Mouse (Mus musculus) brain, embryonic 14.5 days (tissue): ENCODE results near the gene Plekha6. TPM values are rescaled to one million over a fixed set of nuclear protein-coding genes. Genes with fewer than 3 reads are reported as not detected.

Source experiments
- DNase-seq: peaks from one replicate; pipeline ENCODE4 v3.0.0-alpha.2; 2011; ENCODE audit warnings: low read depth
- CTCF ChIP-seq: fragments of 200-500 bp; IDR thresholded peaks from 2 replicates; pipeline ENCODE4 v1.5.1; 2012; ENCODE audit warnings: inconsistent platforms, mild to moderate bottlenecking, moderate library complexity, borderline replicate concordance; ENCODE audit not compliant: insufficient read depth, insufficient read length; ENCODE audit errors: extremely low read depth
- POLR2A ChIP-seq: fragments of 200-500 bp; IDR thresholded peaks from 2 replicates; pipeline ENCODE4 v1.6.1; 2012; ENCODE audit warnings: mild to moderate bottlenecking, inconsistent platforms, borderline replicate concordance; ENCODE audit not compliant: poor library complexity, insufficient read depth, insufficient read length, severe bottlenecking; ENCODE audit errors: extremely low read depth
- polyA plus RNA-seq: library from polyadenylated mRNA; depleted of rRNA; stranded (reverse); fragments of >200 nt; gene quantifications from 2 replicates; pipeline ENCODE4 v1.2.3, GENCODE M21; 2012

The Plekha6 gene
- polyA plus RNA-seq, 1 experiment, result 78.3 TPM

DNA sequence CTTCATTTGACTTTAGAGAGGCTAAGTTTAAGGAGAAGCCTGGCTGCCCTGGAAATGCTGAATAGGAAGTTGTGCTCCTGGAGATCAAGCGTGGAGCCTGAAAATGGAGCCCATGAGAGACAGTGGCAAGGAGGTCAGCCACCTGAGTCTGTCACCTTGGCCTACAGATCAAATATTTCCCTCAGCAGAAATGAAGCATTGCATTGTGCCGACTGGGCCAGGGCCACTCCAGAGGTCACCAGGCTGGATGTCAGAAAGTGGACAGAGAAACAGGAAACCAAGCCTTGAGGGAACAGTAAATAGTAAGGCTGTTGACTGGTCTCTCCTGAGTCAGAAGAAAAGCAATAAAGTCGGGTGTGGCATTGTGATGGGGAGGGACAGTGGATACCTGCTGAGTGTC, 61.1 kb downstream of the Plekha6 start:
- DNase-seq, result no peak
- TF ChIP-seq CTCF (no peak), POLR2A (no peak)

DNA sequence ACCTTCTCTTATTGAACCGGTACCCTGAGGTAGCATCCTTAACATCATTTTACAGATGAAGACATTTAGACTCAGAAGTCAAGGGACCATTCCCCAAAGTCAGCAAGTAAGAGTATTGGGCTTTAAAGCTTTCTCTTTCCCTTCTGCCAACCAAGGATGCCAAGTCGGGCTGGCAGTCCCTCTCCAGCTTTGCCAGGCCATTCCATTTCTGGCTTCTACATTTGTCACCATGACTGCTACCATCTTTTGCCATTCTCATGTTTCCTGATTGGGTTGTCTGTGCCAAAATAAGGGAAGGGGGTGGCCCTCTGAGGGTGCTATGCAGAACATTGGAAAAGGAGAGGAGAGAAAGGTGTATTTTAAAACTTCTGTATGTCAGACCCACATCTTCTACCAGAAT, 61.6 kb downstream of the Plekha6 start:
- no peak for DNase-seq
- TF ChIP-seq CTCF (no peak), POLR2A (no peak)

DNA sequence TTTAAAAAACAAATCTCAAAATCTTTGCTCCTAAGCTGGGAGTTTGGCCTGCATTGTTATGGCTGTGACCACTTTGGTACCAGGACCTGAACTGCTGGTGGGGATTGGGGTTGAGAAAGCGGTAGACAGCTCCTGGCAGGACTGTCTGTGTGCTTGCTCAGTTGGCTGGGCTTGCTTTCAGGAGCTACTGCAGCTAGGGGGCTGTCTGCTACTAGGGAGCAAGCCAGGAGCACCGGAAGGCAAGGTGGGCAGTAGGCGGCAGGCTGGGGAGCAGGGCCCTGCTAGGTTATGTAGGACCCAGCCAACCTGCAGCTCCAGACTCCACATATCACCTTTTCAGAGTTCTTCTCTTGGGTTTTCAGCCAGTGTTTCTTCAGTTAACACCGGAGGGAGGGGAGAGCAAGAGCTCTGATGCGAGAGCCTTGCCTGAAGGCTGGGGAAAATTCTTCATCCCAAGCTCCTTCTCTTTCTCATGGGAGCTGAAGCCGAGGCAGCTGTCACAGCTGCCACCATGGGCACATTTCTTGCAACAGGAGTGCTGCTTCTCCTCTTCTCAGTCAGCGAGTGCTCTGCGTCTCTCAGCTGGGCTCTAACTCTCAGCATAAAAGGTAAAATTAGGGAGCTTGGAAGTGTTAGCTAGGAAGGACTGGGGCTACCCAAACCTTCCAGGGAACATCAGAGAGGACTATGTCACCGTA, 62.1 kb downstream of the Plekha6 start:
- DNase-seq, result peak; percentile 66
- peak; percentile 46; the same call in 1 of the 2 replicates for TF ChIP-seq CTCF
- TF ChIP-seq POLR2A, result no peak

DNA sequence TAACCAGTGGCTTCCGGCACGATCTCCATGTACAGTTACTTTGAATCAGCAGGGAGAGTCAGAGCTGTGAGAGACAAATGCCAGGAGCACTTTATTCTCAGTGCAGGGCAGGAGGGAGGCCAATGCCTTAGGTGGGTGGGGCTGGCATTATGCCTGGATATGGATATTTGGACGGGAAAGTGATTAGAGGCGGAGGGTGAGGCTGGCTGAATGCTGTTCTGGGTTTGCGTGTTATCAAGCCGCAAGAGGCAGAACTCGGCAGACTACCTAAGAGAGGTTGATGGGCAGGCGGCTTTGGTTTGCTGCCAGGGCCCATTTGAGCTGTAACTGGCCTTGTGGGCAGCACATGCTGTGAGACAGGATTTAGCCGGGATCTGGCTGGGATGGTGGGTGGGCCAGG, 62.9 kb downstream of the Plekha6 start:
- no peak for TF ChIP-seq POLR2A
- no peak for TF ChIP-seq CTCF
- DNase-seq, result peak; percentile 94

DNA sequence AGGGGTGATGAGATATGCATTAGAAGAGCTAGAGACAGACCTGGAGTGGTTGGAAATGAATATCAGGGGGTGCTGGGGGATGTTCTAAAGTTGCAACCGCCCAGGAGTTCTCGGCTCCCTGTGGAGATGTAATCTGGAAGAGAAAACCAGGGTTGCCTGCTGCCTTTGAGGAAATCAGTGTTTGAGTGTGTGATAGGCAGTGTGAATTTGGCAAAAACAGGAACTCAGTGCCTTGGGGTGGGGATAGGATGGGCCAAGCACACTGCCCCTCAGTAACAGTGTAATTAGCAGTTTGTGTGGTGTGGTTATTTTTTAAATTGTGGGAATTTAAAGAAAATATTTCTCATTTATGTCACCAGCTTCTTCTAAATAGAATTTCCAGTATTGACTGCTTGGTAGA, 63.4 kb downstream of the Plekha6 start:
- no peak for DNase-seq
- TF ChIP-seq CTCF (no peak), POLR2A (no peak)

DNA sequence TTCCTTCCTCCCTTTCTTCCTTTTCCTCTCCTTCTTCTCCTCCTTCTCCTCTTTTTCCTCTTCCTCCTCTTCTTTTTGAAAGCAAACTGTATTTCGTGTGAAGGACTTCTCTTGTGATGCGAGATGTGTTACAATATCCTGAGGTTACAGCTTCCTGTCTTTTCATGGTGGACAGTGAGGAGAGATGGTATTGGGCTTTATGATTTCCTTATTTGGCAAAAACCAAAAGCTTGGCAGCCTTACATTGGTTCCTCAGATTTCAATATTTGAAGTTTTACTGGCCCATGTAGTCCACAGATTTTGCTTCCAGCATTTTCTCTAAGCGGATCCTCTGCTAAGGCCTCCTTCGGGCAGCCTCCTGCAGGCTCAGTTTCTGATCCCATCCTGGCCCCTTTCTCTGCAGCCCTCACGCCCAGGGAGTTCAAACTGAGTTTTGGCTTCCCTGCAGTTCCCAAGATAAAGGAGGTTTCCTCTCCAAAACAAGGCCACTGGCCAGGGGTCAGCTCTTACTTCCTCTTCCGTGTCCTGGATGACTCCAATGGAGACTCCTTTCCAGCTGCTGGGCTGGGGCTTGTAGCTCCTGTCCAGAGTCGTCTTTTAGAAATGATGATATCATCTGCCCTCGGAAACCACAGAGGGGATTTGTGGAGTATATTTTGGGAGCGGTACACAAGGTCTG, 64.9 kb downstream of the Plekha6 start:
- no peak for TF ChIP-seq CTCF
- TF ChIP-seq POLR2A, result no peak
- no peak for DNase-seq

DNA sequence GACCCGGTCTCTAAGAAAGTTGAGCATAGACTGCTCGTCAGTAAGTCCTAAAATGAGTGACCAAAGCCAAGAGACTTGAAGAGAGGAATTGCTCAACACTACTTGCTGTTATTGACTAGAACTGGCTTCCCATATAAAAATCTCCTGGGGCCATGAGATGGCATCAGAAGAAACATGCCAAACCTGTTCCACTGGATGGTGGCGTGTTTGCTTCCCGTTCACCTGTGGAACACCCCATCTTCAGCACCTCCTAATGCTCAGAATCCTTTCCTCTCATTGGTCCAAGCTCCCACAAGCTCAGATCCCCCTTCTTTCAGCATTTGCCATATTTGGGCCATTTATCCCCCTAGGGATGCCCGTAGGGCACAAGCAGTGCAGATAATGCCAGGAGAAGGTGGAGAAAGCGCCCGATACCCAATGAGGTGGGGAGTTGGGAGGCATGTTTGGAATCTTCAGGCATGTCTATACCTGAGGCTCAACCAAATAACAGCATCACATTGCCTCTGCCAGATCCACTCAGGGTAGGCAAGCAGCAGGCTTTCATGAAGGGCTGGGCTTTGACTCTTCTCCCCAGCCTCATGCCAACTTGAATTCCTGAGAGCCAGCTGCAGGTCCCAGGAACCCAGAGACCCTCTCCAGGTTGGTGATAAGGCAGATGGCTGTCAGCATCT, 67.6 kb downstream of the Plekha6 start:
- TF ChIP-seq POLR2A (no peak), CTCF (no peak)
- DNase-seq, result no peak

DNA sequence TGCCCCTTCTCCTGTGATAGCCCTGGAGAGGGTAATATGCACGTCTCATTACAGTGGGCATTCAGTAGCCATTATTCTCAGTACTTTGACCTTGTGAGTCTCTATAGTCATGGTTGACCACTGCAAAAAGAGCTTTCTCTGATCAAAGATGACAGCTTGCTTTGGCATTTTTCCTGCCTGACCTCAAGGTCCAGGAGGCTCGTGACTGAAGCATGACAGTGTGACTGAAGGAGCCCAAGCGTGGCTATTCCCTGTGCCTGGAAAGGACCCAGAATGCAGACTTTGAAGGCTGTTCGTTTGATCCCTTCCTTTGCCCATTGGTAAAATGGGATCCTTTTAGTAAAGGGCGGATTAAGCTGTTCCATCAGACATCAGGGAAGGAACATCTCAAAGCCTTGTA, 71.9 kb downstream of the Plekha6 start:
- no peak for DNase-seq
- no peak for TF ChIP-seq CTCF
- TF ChIP-seq POLR2A, result no peak

DNA sequence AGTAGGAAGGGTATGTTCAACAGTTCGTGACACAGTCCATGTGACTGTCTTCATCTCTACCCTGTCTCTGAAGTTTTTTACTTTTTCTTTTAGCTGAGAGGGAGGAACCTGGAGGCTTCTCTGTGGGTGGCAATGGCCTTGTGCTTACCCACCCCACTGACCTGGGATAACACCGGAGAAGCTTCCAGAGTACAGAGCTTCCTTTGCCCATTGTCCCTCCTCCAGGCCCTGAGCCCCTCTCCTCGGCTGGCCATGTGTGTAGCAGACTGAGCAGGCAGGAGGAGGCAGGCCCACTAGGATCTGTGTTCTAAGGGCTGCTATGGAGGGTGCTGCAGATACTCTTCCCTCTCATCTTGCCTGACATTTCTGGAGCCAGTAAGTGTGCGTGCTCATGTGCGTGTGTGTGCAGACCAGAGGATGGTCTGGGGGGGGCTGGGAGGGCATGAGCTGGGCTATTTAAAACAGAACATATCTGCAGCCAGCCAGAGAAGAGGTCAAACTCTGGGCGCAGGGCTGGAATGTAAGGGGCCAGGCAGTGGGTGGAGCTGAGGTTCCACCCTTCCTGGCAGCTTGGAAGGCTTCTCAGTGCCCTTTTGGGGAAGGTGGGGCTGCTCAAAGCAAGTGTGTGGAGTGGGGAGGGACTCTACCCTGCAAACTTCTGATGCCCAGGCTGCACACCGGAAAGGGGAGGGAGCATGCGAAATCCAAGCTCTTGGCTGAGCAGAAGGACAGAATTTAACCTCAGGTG, 72.9 kb downstream of the Plekha6 start:
- DNase-seq, result no peak
- TF ChIP-seq POLR2A (no peak), CTCF (no peak)

DNA sequence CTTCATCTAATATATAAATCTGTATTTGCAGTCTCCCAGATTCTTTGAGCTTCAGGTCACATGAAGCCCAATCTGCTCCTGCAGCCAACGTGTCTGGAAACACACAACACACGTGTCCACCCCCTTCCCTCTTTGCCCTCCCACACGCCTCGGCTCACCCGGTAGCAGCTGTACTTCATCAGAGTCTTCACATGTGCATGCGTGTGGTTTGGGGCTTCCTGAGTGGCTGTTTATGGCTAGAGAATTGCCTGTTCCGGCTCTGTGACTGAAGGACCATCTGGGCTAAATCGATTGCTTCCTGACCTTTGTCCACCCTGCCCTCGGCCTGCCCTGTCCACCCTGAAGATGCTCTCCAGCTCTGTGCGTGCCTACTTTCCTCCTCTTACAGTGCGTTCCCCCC, 73.7 kb downstream of the Plekha6 start:
- TF ChIP-seq CTCF (no peak), POLR2A (no peak)
- no peak for DNase-seq

DNA sequence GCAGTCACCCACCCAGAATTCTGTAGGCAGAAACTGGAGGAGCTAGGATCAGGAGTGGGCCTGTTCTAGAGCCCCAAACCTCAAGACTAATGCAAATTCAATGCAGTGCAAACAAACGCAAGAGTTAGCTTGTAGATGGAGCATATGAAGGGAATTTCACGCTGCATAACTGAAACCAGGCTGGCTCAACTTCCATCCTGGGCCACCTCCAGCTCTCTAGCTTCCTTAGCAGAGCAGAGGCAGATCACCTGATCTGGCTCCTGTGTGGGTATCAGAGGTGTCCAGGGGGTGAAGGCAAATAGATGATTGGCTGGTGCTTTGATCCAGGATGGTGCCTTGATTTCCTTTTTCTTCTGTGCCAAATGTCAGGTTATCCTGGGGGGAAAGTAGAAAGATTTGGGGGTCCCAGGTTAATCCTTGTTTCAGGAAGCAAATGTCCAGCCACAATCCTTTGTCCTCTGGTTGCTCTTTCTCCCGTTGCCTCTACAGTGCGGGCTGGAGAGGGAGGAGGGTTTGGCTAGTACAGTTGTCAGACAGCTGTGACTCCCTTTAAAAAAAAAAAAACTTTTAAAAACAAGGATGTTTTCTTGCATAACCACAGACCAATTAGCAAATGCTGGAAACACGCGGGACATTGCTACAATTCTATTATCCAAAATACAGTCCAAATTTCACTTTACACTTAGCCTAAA, 75.3 kb downstream of the Plekha6 start:
- TF ChIP-seq POLR2A (no peak), CTCF (no peak)
- DNase-seq, result no peak

DNA sequence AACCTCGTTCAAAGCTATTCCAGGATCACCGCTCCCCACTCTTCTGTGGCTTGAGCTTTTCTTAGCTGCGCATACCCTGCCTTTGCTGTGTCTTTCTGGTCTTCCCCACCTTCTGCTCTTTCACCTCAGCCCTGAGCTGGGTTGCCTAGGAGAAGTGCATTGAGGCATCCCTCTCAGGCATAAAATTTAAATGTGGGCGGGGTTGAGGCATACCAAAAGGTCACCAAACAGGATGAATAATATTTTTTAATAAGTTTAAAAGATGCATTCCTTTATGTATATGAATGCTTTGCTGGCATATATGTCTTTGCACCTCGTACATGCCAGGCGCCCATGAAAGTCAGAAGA, 75.8 kb downstream of the Plekha6 start:
- TF ChIP-seq CTCF (no peak), POLR2A (no peak)
- no peak for DNase-seq
